Mouse (Mus musculus) lung, embryonic 16.5 days (tissue): ENCODE results near the gene Fer. TPM values are rescaled to one million over a fixed set of nuclear protein-coding genes. Genes with fewer than 3 reads are reported as not detected.
"Not testable (repeated sequence)": the region's sequence is repeated elsewhere in the genome, so short reads cannot be mapped to it uniquely, and the experiment has no call there.

ENCODE experiments used
- ATAC-seq: fragments of 200-750 bp; cut with Nextera tagmentation; 2 replicates; pipeline ENCODE4 v1.8.0; 2017; ENCODE audit warnings: low read depth, mild to moderate bottlenecking, moderate library complexity
- H3K27ac ChIP-seq: fragments of 300-500 bp; sonication (generic); 2 replicates; pipeline ENCODE4 v1.5.1; 2014; ENCODE audit warnings: mild to moderate bottlenecking, control low read depth, low read length
- H3K27me3 ChIP-seq: fragments of 300-500 bp; sonication (generic); 2 replicates; pipeline ENCODE4 v1.6.1; 2014; ENCODE audit warnings: low read depth, low read length, mixed read lengths; ENCODE audit not compliant: control insufficient read depth, insufficient read depth
- H3K36me3 ChIP-seq: fragments of 300-500 bp; sonication (generic); 2 replicates; pipeline ENCODE4 v1.6.1; 2014; ENCODE audit warnings: low read length; ENCODE audit not compliant: control insufficient read depth, insufficient read depth
- H3K4me1 ChIP-seq: fragments of 300-500 bp; sonication (generic); replicated peaks from 2 replicates; pipeline ENCODE4 v1.6.1; 2014; ENCODE audit warnings: low read length, mixed read lengths; ENCODE audit not compliant: control insufficient read depth, insufficient read depth
- H3K4me2 ChIP-seq: fragments of 300-500 bp; sonication (generic); 2 replicates; pipeline ENCODE4 v1.6.1; 2014; ENCODE audit warnings: low read depth, low read length, control low read depth
- H3K4me3 ChIP-seq: fragments of 300-500 bp; sonication (generic); 2 replicates; pipeline ENCODE4 v1.5.1; 2014; ENCODE audit warnings: mild to moderate bottlenecking, low read length, control low read depth
- H3K9ac ChIP-seq: fragments of 300-500 bp; sonication (generic); 2 replicates; pipeline ENCODE4 v1.6.1; 2014; ENCODE audit warnings: low read length, control low read depth
- H3K9me3 ChIP-seq: fragments of 300-500 bp; sonication (generic); 2 replicates; pipeline ENCODE4 v1.6.1; 2016; ENCODE audit warnings: low read length; ENCODE audit not compliant: control insufficient read depth
- WGBS: fragments of 180-500 bp; shearing (Covaris S2); extraction: QIAGEN DNeasy Blood & Tissue Kit; methylation state at CpG from one replicate; pipeline ENCODE4 v1.1.7; 2014; 5-methylcytosine and 5-hydroxymethylcytosine counted together
- polyA plus RNA-seq: library from polyadenylated mRNA; unstranded; fragments of >200 nt; fragmentation: Nextera tagmentation; extraction: Ambion mirVana; gene quantifications from 2 replicates; pipeline ENCODE4 v1.2.1, GENCODE M21; 2015

The Fer gene
- polyA plus RNA-seq, 1 experiment from 2014 or later: 28.5 TPM

- Histone ChIP-seq H3K9ac (no peak overlapping the region), H3K4me3 (no peak overlapping the region), H3K27me3 (no peaks in the 10 kb centered on the region), H3K9me3 (no peaks in the 10 kb centered on the region), H3K4me1 (no peaks in the 10 kb centered on the region), H3K27ac (no peak overlapping the region), H3K36me3 (no peaks in the 10 kb centered on the region), H3K4me2 (no peak overlapping the region)
- 77% methylated on average over 8 of the region's 8 CpGs for WGBS
- ATAC-seq: no peak
Observed at GRCm38 (mm10) chr17:63836641-63837040, 26.2 kb upstream of the Fer start.

GRCm38 (mm10) chr17:63838144-63838543 is 24.7 kb upstream of the Fer start:
- H3K4me1 ChIP-seq: no peaks in the 10 kb centered on the region
- H3K27me3 ChIP-seq: no peaks in the 10 kb centered on the region
- no peak overlapping the region for H3K9ac ChIP-seq
- ATAC-seq: no peak
- no peak overlapping the region for H3K4me3 ChIP-seq
- WGBS: 82% methylated on average over 8 of the region's 8 CpGs
- no peak overlapping the region for H3K27ac ChIP-seq
- no peaks in the 10 kb centered on the region for H3K36me3 ChIP-seq
- H3K4me2 ChIP-seq: no peak overlapping the region
- H3K9me3 ChIP-seq: no peaks in the 10 kb centered on the region

- WGBS: 87% methylated on average over 3 of the region's 3 CpGs
- H3K9me3 ChIP-seq: no peaks in the 10 kb centered on the region
- H3K36me3 ChIP-seq: no peaks in the 10 kb centered on the region
- ATAC-seq: no peak
- no peak overlapping the region for H3K27ac ChIP-seq
- H3K4me3 ChIP-seq: no peak overlapping the region
- H3K9ac ChIP-seq: no peak overlapping the region
- no peaks in the 10 kb centered on the region for H3K27me3 ChIP-seq
- H3K4me1 ChIP-seq: no peaks in the 10 kb centered on the region
- H3K4me2 ChIP-seq: no peak overlapping the region
Observed at GRCm38 (mm10) chr17:63839636-63840269, 23.1 kb upstream of the Fer start.

GRCm38 (mm10) chr17:63842226-63842625 is 20.6 kb upstream of the Fer start:
- WGBS: 71% methylated on average over 1 of the region's 1 CpGs
- no peak for ATAC-seq
- H3K9me3 ChIP-seq: no peaks in the 10 kb centered on the region
- no peak overlapping the region for H3K4me3 ChIP-seq
- no peaks in the 10 kb centered on the region for H3K27me3 ChIP-seq
- no peak overlapping the region for H3K27ac ChIP-seq
- H3K4me1 ChIP-seq: no peaks in the 10 kb centered on the region
- no peaks in the 10 kb centered on the region for H3K36me3 ChIP-seq
- no peak overlapping the region for H3K9ac ChIP-seq
- no peak overlapping the region for H3K4me2 ChIP-seq

- Histone ChIP-seq H3K9me3 (no peaks in the 10 kb centered on the region), H3K4me2 (no peak overlapping the region), H3K9ac (no peak overlapping the region), H3K36me3 (no peaks in the 10 kb centered on the region), H3K4me1 (no peaks in the 10 kb centered on the region), H3K27me3 (no peaks in the 10 kb centered on the region), H3K27ac (no peak overlapping the region), H3K4me3 (no peak overlapping the region)
- ATAC-seq: no peak
- 72% methylated on average over 5 of the region's 5 CpGs for whole genome bisulfite sequencing
Observed at GRCm38 (mm10) chr17:63844936-63845335, 17.9 kb upstream of the Fer start.

- H3K36me3 ChIP-seq, H3K4me1 ChIP-seq, H3K4me3 ChIP-seq, H3K27me3 ChIP-seq, H3K9me3 ChIP-seq, ATAC-seq, H3K27ac ChIP-seq, H3K9ac ChIP-seq, H3K4me2 ChIP-seq: not testable (repeated sequence)
- 94% methylated on average over 3 of the region's 3 CpGs for WGBS
Observed at GRCm38 (mm10) chr17:63845766-63846165, 17.1 kb upstream of the Fer start.

GRCm38 (mm10) chr17:63849151-63849550 is 13.7 kb upstream of the Fer start:
- peak overlapping the region; percentile 91 for H3K9ac ChIP-seq
- no peaks in the 10 kb centered on the region for H3K27me3 ChIP-seq
- whole genome bisulfite sequencing: 6% methylated on average over 6 of the region's 6 CpGs
- H3K4me2 ChIP-seq: peak overlapping the region; percentile 65
- no peaks in the 10 kb centered on the region for H3K36me3 ChIP-seq
- no peaks in the 10 kb centered on the region for H3K9me3 ChIP-seq
- ATAC-seq: peak; percentile 36; the same call in 1 of the 2 replicates
- peak overlapping the region; percentile 77 for H3K4me3 ChIP-seq
- H3K27ac ChIP-seq: peak overlapping the region; percentile 54; the same call in 1 of the 2 replicates
- no peaks in the 10 kb centered on the region for H3K4me1 ChIP-seq

- Histone ChIP-seq H3K9ac (peak overlapping the region; percentile 91), H3K9me3 (no peaks in the 10 kb centered on the region), H3K27me3 (no peaks in the 10 kb centered on the region), H3K4me2 (peak overlapping the region; percentile 65), H3K4me3 (peak overlapping the region; percentile 77), H3K27ac (peak overlapping the region; percentile 54; the same call in 1 of the 2 replicates), H3K36me3 (no peaks in the 10 kb centered on the region), H3K4me1 (no peaks in the 10 kb centered on the region)
- under 1% methylated on average over 22 of the region's 22 CpGs for WGBS
- ATAC-seq: peak; percentile 100
Observed at GRCm38 (mm10) chr17:63849566-63849965, 13.3 kb upstream of the Fer start.

- Histone ChIP-seq H3K4me1 (no peaks in the 10 kb centered on the region), H3K9ac (no peak overlapping the region), H3K27me3 (no peaks in the 10 kb centered on the region), H3K27ac (no peak overlapping the region), H3K4me2 (peak overlapping the region; percentile 65; the same call in 1 of the 2 replicates), H3K9me3 (no peaks in the 10 kb centered on the region), H3K4me3 (no peak overlapping the region), H3K36me3 (no peaks in the 10 kb centered on the region)
- peak; percentile 12 for ATAC-seq
- 91% methylated on average over 9 of the region's 9 CpGs for WGBS
Observed at GRCm38 (mm10) chr17:63850016-63850415, 12.8 kb upstream of the Fer start.
